Mouse (Mus musculus): Measurements from ENCODE around the gene Nek3. TPM values are rescaled to one million over a fixed set of nuclear protein-coding genes. Genes with fewer than 3 reads are reported as not detected.

The Nek3 gene
- total and polyA plus RNA-seq, 3 experiments, result 1.00 to 2.1 (median 1.4) TPM

DNA sequence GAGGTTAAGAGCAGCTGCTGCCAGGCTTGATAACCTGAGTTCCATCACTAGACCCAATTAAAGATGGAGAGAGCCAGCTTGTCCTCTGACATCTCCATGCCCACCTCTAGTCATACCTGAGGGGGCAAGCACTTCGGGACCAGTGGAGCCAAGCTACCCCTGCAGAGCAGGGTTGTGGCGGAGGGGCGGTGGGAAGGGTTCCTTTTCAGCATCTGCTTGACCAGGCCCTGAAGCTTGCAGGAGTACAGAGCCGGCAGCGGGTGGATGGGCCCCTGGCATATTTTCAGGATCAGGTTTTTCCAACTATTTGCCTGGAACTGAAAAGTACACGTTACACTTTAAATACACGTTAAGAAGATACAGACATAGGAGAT lies 17.9 kb downstream of the Nek3 start:
- no peaks in the 10 kb centered on the region for H3K27me3 ChIP-seq (ENCODE audit: control insufficient read depth, insufficient read depth, low read length)
- intact Hi-C loops (cut with DNase I), result no loop called here
- no peaks in the 10 kb centered on the region for H3K4me1 ChIP-seq (ENCODE audit: control insufficient read depth, insufficient read depth, low read length)
- H3K27ac ChIP-seq, result no peak overlapping the region
- H3K36me3 ChIP-seq (ENCODE audit: control insufficient read depth, insufficient read depth, low read length), result no peaks in the 10 kb centered on the region
- H3K9ac ChIP-seq (ENCODE audit: low read depth, low read length), result no peak overlapping the region
- no peaks in the 10 kb centered on the region for H3K79me2 ChIP-seq (replicated peaks; ENCODE audit: control insufficient read depth, insufficient read depth, low read length)
- TF ChIP-seq POLR2A (IDR thresholded peaks at IDR 0.05; ENCODE audit: insufficient read depth, low read depth, low read length) (no peak), CTCF (IDR thresholded peaks at IDR 0.05) (no peak), EP300 (IDR thresholded peaks at IDR 0.05; ENCODE audit: insufficient read depth, low read depth, low read length) (no peak)
- WGBS, result 94% methylated on average over 7 of the region's 7 CpGs
- no peak for DNase-seq
- no peak overlapping the region for H3K4me3 ChIP-seq

DNA sequence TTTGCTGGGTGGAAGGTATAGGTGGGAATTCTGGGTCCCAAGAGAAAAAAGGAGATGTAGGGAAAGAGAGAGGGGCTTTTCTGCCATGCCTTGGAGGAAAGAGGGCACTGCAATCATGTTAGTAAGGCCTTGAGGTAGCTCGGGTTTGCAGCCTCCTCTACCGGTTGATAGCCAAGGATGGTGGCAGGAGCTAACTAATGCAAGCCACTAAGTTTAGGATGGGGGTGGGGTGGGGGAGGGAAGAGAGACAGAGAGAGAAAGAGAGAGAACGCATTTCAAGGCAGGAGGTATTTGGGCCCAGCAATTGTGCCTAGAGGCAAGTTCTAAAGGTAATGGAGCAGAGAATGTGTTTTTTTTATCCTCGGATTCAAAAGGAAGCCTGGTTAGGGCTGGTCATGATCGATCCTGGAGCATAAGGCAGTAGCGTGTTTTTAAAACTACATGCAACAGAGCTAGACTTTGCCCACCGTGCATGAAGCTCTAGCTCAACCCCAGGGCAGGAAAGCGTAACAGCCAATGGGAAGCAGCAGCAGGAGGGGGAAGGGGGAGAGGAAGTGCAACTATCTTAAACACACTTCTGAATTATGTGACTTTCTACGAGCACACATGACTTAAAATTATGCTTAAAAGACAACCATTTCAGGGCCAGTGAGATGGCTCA lies 18.4 kb downstream of the Nek3 start:
- H3K36me3 ChIP-seq (ENCODE audit: control insufficient read depth, insufficient read depth, low read length), result no peaks in the 10 kb centered on the region
- intact Hi-C loops (cut with DNase I), result no loop called here
- H3K4me1 ChIP-seq (ENCODE audit: control insufficient read depth, insufficient read depth, low read length), result no peaks in the 10 kb centered on the region
- DNase-seq, result no peak
- no peak overlapping the region for H3K9ac ChIP-seq (ENCODE audit: low read depth, low read length)
- no peak overlapping the region for H3K27ac ChIP-seq
- H3K79me2 ChIP-seq (replicated peaks; ENCODE audit: control insufficient read depth, insufficient read depth, low read length), result no peaks in the 10 kb centered on the region
- TF ChIP-seq CTCF (IDR thresholded peaks at IDR 0.05) (no peak), EP300 (IDR thresholded peaks at IDR 0.05; ENCODE audit: insufficient read depth, low read depth, low read length) (no peak), POLR2A (IDR thresholded peaks at IDR 0.05; ENCODE audit: insufficient read depth, low read depth, low read length) (no peak)
- WGBS, result 81% methylated on average over 9 of the region's 9 CpGs
- H3K27me3 ChIP-seq (ENCODE audit: control insufficient read depth, insufficient read depth, low read length), result no peaks in the 10 kb centered on the region
- no peak overlapping the region for H3K4me3 ChIP-seq

DNA sequence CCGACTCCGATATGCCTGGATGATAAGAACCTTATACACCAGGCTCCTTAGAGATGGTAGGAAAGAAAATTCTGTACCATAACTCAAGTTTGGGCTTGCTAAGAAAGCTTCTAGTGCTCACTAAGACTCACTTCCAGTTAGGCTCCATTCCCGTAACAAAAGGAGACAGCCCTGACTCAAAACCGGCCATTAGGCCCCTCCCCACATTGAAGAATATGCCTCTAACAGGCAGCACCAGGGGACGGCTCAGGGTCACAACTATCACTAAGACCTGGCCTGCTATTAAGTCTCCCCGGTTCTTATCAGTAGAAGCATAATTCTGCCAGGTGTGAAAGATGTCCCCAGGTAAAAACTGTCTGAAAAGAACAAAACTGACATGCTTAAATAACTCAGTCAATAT lies 20.4 kb downstream of the Nek3 start:
- TF ChIP-seq CTCF (IDR thresholded peaks at IDR 0.05), result no peak
- no peak for TF ChIP-seq EP300 (IDR thresholded peaks at IDR 0.05; ENCODE audit: insufficient read depth, low read depth, low read length)
- TF ChIP-seq POLR2A (IDR thresholded peaks at IDR 0.05; ENCODE audit: insufficient read depth, low read depth, low read length), result no peak
- no peak for DNase-seq
- intact Hi-C loops (cut with DNase I), result no loop called here
- no peak overlapping the region for H3K27ac ChIP-seq
- WGBS, result 78% methylated on average over 6 of the region's 6 CpGs
- H3K79me2 ChIP-seq (replicated peaks; ENCODE audit: control insufficient read depth, insufficient read depth, low read length), result no peaks in the 10 kb centered on the region
- H3K9ac ChIP-seq (ENCODE audit: low read depth, low read length), result no peak overlapping the region
- no peaks in the 10 kb centered on the region for H3K4me1 ChIP-seq (ENCODE audit: control insufficient read depth, insufficient read depth, low read length)
- no peak overlapping the region for H3K4me3 ChIP-seq
- H3K36me3 ChIP-seq (ENCODE audit: control insufficient read depth, insufficient read depth, low read length), result no peaks in the 10 kb centered on the region
- H3K27me3 ChIP-seq (ENCODE audit: control insufficient read depth, insufficient read depth, low read length), result no peaks in the 10 kb centered on the region

DNA sequence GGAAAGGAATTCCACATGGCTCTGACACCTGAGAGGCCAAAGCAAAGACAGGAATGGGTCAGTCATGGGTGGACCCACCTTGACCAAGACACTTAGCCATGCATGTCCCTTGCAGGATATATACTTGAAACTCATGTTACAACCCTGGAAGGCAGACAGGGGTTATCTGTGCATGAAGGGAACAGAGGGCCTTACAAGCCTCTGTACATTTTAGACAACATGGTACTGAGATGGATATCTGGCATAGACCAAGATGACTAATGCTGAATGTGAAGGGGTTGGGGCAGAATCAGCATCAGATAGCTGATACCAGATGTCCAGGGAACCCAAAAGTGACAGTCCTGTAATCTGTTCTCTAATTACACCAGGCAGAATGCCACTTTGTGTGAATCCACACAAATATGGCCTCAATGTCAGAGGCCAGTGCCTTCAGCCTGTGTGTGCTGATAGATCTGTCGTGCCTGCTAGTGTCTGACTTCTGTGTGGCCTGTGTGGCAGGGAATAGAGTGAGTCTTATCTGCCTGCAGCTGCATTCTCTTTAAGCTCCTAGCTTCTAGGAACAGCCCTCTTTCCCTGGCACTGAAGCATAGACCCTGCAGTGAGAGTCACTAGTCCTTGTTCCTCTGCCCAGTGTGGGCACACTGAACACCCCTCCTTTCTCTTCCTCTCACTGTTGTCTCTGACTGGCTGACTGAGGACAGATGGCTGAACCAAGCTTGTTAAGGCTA lies 22.3 kb downstream of the Nek3 start:
- H3K4me3 ChIP-seq, result no peak overlapping the region
- H3K27ac ChIP-seq, result no peak overlapping the region
- no peak for DNase-seq
- H3K27me3 ChIP-seq (ENCODE audit: control insufficient read depth, insufficient read depth, low read length), result no peaks in the 10 kb centered on the region
- no peak for TF ChIP-seq CTCF (IDR thresholded peaks at IDR 0.05)
- TF ChIP-seq POLR2A (IDR thresholded peaks at IDR 0.05; ENCODE audit: insufficient read depth, low read depth, low read length), result no peak
- TF ChIP-seq EP300 (IDR thresholded peaks at IDR 0.05; ENCODE audit: insufficient read depth, low read depth, low read length), result no peak
- 71% methylated on average over 1 of the region's 1 CpGs for WGBS
- no peak overlapping the region for H3K9ac ChIP-seq (ENCODE audit: low read depth, low read length)
- H3K36me3 ChIP-seq (ENCODE audit: control insufficient read depth, insufficient read depth, low read length), result no peaks in the 10 kb centered on the region
- H3K4me1 ChIP-seq (ENCODE audit: control insufficient read depth, insufficient read depth, low read length), result no peaks in the 10 kb centered on the region
- intact Hi-C loops (cut with DNase I), result no loop called here
- H3K79me2 ChIP-seq (replicated peaks; ENCODE audit: control insufficient read depth, insufficient read depth, low read length), result no peaks in the 10 kb centered on the region

DNA sequence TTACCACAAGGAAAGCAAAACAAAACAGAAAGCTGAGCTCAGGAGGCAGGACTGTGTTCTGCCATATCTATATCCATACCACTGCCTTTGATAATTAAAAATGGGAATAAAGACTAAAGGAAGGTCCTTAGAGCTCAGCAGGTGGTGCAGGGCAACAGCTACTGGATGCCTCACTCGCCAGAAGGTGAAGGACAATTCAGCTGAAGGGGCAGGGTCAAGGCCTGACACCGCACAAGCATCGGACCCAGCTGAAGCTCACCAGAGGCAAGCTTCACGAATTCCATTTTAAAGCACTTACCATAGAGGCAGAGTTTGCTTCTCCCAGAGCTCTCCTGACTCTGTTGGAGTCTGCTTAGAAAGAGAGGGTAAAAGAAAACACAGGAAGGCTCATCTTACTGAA lies 23.6 kb downstream of the Nek3 start:
- Histone ChIP-seq H3K27me3 (ENCODE audit: control insufficient read depth, insufficient read depth, low read length) (no peaks in the 10 kb centered on the region), H3K79me2 (replicated peaks; ENCODE audit: control insufficient read depth, insufficient read depth, low read length) (no peaks in the 10 kb centered on the region), H3K4me1 (ENCODE audit: control insufficient read depth, insufficient read depth, low read length) (no peaks in the 10 kb centered on the region), H3K36me3 (ENCODE audit: control insufficient read depth, insufficient read depth, low read length) (no peaks in the 10 kb centered on the region), H3K9ac (ENCODE audit: low read depth, low read length) (no peak overlapping the region), H3K4me3 (no peak overlapping the region), H3K27ac (no peak overlapping the region)
- WGBS, result 82% methylated on average over 4 of the region's 4 CpGs
- intact Hi-C loops (cut with DNase I), result no loop called here
- TF ChIP-seq POLR2A (IDR thresholded peaks at IDR 0.05; ENCODE audit: insufficient read depth, low read depth, low read length) (no peak), CTCF (IDR thresholded peaks at IDR 0.05) (no peak), EP300 (IDR thresholded peaks at IDR 0.05; ENCODE audit: insufficient read depth, low read depth, low read length) (no peak)
- DNase-seq, result no peak

DNA sequence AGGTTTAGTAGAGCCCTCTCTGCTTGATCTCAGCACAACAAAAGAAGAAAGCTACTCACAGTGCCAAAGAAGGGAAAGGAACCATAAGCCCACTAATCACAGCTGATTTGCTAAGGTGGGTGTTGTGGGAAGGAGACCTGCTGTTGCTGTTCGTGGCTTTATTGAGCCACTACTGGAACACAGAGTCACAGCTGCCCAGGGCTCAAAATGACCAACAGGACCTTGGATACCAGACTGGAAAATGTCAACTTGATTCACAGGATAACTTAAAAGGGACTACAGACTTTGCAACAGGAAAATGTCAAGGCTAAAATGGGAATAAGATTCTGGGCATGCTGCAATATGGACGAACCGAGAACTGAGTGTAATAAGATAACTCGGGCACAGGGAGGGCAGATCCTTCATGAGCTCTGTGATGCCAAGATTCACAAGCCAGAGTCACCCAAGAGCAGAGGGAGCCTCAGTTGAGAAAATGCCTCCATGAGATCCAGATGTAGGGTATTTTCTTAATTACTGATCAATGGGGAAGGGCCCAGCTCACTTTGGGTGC lies 24.3 kb downstream of the Nek3 start:
- no peaks in the 10 kb centered on the region for H3K4me1 ChIP-seq (ENCODE audit: control insufficient read depth, insufficient read depth, low read length)
- H3K27me3 ChIP-seq (ENCODE audit: control insufficient read depth, insufficient read depth, low read length), result no peaks in the 10 kb centered on the region
- no peaks in the 10 kb centered on the region for H3K36me3 ChIP-seq (ENCODE audit: control insufficient read depth, insufficient read depth, low read length)
- no peak overlapping the region for H3K4me3 ChIP-seq
- no peak overlapping the region for H3K27ac ChIP-seq
- H3K79me2 ChIP-seq (replicated peaks; ENCODE audit: control insufficient read depth, insufficient read depth, low read length), result no peaks in the 10 kb centered on the region
- intact Hi-C loops (cut with DNase I), result no loop called here
- no peak overlapping the region for H3K9ac ChIP-seq (ENCODE audit: low read depth, low read length)
- no peak for DNase-seq
- no peak for TF ChIP-seq CTCF (IDR thresholded peaks at IDR 0.05)
- no peak for TF ChIP-seq POLR2A (IDR thresholded peaks at IDR 0.05; ENCODE audit: insufficient read depth, low read depth, low read length)
- 67% methylated on average over 4 of the region's 4 CpGs for WGBS

Measured in heart, adult 2 months (tissue).